Mouse (Mus musculus) MEL-GATA-1-ER (cell line): ENCODE results near the gene Noa1.

ENCODE experiments used
- DNase-seq: peaks from one replicate; pipeline ENCODE4 v3.0.0-alpha.2; 2012; ENCODE audit warnings: low read depth; ENCODE audit errors: extremely low read depth

Noa1 gene

GRCm38 (mm10) chr5:77290606-77291005 is 19.3 kb downstream of the Noa1 start:
- DNase-seq, result no peak

DNA sequence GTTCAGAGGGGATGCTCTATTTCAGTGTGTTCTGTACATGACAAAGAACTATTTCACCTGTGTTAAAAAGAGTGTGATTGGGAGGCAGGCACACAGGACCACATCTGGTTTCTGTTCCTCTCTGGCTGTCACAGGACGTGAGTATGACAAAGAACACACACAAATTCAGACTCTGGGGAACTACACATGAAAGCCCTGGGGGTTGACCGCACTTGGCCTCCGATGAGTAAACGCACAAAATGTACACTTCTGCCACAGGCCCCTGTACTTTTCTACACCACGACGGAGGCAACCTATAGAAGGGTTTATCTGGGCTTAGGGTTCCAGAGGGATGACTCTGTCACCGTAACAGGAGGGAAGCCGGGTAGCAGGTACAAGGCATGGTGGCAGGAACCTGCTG is 20.2 kb downstream of the Noa1 start:
- DNase-seq, result no peak

DNA sequence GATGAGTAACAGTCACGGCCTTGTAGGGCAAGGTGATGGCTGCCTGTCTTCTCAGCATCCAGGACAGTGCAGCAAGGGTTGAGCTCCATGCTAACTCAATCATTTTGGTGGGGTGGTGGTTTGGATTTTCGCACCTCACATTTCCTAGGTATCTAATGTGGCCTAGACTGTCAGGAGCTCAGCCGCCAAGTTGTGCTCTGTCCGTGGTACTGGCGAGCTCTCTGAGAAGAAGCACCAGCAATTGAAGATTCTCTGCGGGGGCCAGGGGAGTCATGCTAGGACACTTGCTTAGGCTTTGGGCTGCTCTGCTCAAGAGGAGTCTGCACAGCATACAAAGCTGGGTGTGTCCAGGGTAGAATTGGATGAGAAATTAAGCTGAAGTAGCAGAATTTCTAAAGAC is 22.0 kb downstream of the Noa1 start:
- DNase-seq, result no peak

- DNase-seq, result no peak
These were observed 23.0 kb downstream of the Noa1 start for GRCm38 (mm10) chr5:77286904-77287303.

DNA sequence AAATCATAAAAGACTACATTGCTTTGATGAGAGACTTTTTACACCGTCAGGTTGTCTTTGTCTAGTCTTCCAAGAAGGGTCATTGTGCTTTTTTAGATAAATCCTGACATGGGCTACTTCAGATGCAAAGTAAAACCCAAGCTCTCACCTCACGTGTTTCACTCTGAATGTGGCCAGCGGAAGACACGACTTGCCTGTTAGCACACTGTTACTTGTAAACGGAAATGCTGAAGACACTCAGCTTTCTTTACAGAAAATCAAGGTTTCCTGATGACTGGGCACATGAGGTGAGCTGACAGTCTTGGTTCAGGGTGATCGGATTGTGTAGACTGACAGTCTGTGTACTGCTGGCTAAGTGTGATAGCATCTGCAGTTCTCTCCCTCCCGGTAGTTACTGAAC is 24.2 kb downstream of the Noa1 start:
- no peak for DNase-seq

DNA sequence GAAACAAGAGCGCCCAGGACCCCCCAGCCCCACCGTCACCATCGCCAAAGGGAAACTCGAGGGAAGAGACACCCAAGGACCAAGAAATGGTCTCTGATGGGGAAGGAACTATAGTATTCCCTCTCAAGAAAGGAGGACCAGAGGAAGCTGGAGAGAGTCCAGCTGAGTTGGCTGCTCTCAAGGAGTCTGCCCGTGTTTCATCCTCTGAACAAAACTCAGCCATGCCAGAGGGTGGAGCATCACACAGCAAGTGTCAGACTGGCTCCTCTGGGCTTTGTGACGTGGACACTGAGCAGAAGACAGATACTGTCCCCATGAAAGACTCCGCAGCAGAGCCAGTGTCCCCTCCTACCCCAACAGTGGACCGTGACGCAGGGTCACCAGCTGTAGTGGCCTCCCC is 27.6 kb downstream of the Noa1 start:
- no peak for DNase-seq

- DNase-seq, result no peak
These were observed 28.2 kb downstream of the Noa1 start for GRCm38 (mm10) chr5:77281518-77282174.

- no peak for DNase-seq
These were observed 32.7 kb downstream of the Noa1 start for GRCm38 (mm10) chr5:77277204-77277603.

- DNase-seq, result no peak
These were observed 33.9 kb downstream of the Noa1 start for GRCm38 (mm10) chr5:77275950-77276349.

- DNase-seq, result no peak
These were observed 36.7 kb downstream of the Noa1 start for GRCm38 (mm10) chr5:77273151-77273550.

GRCm38 (mm10) chr5:77269399-77269798 is 40.5 kb downstream of the Noa1 start:
- DNase-seq, result no peak

DNA sequence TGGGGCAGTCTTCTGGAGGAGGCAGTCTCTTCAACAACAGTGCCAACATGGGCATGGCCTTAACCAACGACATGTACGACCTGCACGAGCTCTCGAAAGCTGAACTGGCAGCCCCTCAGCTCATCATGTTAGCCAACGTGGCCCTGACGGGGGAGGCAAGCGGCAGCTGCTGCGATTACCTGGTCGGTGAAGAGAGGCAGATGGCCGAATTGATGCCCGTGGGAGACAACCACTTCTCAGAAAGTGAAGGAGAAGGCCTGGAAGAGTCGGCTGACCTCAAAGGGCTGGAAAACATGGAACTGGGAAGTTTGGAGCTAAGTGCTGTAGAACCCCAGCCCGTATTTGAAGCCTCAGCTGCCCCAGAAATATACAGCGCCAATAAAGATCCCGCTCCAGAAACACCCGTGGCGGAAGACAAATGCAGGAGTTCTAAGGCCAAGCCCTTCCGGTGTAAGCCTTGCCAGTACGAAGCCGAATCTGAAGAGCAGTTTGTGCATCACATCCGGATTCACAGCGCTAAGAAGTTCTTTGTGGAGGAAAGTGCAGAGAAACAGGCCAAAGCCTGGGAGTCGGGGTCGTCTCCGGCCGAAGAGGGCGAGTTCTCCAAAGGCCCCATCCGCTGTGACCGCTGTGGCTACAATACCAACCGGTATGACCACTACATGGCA is 41.8 kb downstream of the Noa1 start:
- DNase-seq, result no peak

GRCm38 (mm10) chr5:77267441-77267840 is 42.4 kb downstream of the Noa1 start:
- no peak for DNase-seq

GRCm38 (mm10) chr5:77266886-77267401 is 42.9 kb downstream of the Noa1 start:
- DNase-seq, result peak; percentile 78

DNA sequence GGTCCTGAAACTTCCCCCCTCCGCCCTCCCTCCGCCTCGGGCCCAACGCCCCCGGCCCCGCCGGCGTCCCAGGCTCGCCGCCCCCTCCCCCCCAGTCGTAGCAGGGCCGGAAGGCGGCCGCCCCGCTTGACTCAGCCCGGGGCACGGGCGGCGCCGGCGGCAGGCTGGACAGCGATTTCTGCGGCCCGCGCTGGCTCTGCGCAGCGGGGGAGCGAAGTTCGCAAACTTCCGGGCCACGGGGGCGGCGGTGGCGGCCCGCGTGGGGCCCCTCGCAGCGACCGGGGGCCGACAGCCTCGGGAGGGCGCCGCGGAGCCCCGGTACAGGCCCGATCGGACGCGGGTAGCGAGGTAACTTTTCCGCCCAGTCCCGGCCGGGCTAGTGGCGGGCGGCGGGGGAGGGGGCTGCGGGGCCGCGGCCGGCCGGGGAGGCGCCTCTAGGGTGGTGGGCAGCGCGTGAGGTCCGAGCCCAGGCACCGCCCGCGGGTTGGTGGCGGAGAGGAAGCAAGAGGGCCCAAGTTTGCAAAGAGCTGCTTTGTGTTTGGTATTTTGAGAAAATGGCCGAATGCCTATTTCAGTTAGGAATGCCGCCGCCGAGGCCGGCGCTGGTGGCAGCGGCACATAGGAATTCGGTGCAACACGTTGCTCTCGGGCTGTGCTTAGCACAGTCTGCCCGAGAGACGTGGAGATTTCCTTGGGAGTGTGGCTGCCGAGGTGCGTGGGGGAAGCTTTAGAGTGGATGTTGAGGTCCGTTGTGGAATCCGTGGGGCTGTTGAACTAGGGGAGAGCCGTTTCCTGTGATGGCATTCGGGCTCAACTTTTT is 43.6 kb downstream of the Noa1 start:
- no peak for DNase-seq

DNA sequence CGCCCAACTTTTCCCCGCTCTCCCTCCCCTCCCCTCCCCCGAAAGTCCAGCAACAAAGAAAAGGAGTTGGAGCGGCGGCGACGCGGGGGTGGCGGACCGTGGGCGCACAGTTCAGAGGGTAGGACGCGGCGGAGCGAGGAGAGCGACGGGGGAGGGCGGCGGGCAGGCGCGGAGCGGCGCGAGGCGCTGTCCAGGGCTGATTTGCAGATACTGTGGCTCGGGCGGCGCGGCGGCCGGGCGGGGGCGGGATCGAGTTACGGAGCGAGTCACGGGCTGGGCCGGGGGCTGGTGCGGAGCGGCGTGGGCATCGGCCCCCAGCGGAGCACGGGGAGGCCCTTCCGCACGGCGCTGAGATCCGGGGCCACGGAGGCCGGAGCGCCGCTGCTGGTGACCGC is 44.2 kb downstream of the Noa1 start:
- no peak for DNase-seq

- peak; percentile 80 for DNase-seq
These were observed 44.7 kb downstream of the Noa1 start, which contains the start of gene Rest for GRCm38 (mm10) chr5:77265081-77265670. Rest (plus strand) TSS chr5:77265491.

GRCm38 (mm10) chr5:77262105-77262504 is 47.8 kb downstream of the Noa1 start:
- DNase-seq, result no peak

DNA sequence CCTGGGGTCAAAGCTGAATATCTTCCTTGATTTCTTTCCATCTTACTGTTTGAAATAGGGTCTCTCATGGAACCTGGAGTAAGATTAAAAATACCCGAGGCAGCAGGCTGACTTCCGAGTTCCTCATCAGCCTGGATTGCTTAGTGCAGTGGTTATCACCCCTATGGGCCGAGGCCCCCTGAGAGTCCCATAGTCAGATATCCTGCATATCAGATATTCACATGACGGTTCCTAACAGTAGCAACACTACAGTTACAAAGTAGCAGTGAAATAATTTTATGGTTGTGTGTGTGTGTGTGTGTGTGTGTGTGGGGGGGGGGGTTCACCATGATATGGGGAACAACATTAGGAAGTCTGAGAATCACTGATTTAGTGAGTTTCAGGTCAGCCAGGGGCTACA is 48.7 kb downstream of the Noa1 start:
- DNase-seq, result no peak

DNA sequence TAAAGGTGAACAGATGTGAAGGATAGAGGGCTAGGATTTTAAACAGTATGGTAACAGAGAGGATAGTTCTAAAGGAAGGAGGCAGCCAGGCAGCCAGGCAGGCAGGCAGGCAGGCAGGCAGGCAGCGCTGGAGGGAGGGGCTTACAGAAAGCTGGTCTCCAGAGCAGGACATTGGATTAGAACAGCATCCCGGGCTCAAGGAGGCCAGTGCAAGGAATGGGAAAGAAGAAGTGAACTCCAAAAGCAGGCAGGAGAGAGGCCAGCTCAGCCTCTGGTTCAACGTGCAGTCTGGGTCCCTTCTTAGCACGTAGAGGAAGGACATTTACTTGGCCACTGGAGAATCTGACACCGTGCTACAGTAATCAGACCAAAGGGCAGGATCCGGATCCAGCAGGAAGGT is 49.7 kb downstream of the Noa1 start:
- no peak for DNase-seq

GRCm38 (mm10) chr5:77259315-77259714 is 50.6 kb downstream of the Noa1 start:
- no peak for DNase-seq

DNA sequence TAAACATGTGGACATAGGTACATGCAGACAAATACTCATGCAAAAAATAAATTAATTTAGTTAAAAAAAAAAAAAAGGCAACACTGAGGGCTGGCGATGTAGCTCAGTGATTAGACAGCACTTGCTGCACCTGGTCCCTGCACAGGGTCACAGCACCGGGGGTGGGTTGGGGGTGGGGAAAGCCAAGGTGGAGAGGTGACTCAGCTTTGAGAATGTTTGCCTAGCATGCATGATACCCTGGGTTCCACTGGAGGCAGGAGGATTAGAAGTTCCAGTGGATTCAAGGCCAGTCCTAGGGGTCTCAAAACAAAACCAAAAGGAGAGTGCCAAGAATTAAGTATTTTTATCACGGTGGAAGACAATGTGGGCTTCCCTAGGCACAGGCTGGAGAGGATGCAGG is 52.3 kb downstream of the Noa1 start:
- DNase-seq, result no peak
